Mouse (Mus musculus): ENCODE results near the gene Il9.

DNA sequence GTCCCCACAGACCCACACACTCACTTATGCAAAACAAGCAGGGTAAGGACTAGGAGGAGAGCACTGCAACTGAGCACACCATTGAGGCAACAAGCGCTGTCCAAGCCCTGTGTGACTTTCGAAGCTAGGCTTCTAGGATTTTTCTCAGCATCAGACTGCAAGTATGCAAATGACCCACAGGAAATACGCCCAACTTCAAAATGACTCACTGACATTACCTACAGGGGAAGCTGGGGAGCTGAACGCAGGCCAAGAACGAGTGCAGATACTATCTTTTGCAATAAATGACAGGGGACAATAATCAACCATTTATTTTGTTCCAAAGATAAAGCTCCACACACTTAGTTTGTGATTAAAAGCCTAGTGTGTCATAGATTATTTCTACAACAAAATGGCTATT is 6.0 kb upstream of the Il9 start:
- TF ChIP-seq POLR2A (IDR thresholded peaks at IDR 0.05; ENCODE audit: insufficient read depth, low read length) (no peak), CTCF (IDR thresholded peaks at IDR 0.05; ENCODE audit: low read depth, low read length) (no peak)
